Mouse (Mus musculus) CH12.LX (cell line): ENCODE measurements around the gene Ppfia2.

Source experiments
- CTCF ChIP-seq, 2 experiments: IDR thresholded peaks in 1 of 2; conservative IDR thresholded peaks in 1 of 2; 2 replicates each; pipeline ENCODE4 v1.5.1; 2011 to 2012; ENCODE audit warnings: low read depth in 2 of 2, low read length in 2 of 2, improper control_type of control experiment in 1 of 2, inconsistent platforms in 1 of 2, mild to moderate bottlenecking in 1 of 2, moderate library complexity in 1 of 2
- ELF1 ChIP-seq: IDR thresholded peaks from 2 replicates; pipeline ENCODE4 v1.6.1; 2014; ENCODE audit warnings: low read depth, mild to moderate bottlenecking, inconsistent platforms, low read length, improper control_type of control experiment
- MAX ChIP-seq: IDR thresholded peaks from 2 replicates; pipeline ENCODE4 v1.6.1; 2011; ENCODE audit warnings: low read length, improper control_type of control experiment
- MYC ChIP-seq: IDR thresholded peaks from 2 replicates; pipeline ENCODE4 v1.6.1; 2011; ENCODE audit warnings: low read depth, mild to moderate bottlenecking, improper control_type of control experiment, low read length
- POLR2A ChIP-seq: IDR thresholded peaks from 2 replicates; pipeline ENCODE4 v1.6.1; 2011; ENCODE audit warnings: low read depth, mild to moderate bottlenecking, improper control_type of control experiment, low read length
- TCF12 ChIP-seq: IDR thresholded peaks from 2 replicates; pipeline ENCODE4 v1.6.1; 2014; ENCODE audit warnings: low read depth, mild to moderate bottlenecking, inconsistent platforms, low read length, improper control_type of control experiment

DNA sequence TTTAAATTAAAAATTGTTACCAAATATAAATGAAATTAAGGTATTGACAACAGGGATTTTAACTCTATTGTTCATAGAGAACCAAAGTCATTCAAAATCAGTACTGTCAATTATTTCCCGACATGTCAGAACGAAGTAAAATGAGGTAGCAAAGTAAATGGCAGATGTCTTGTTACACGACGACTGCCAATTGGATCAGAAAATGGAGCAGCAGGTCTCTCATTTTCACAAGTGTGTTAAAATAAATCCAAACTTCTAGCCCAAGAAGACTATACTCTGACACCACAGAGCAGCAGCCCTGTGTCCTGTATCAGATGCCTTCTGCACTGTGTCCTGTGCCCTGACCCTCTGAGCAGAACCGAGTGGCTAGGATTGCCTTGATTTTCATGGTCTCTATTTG lies 454.2 kb downstream of the Ppfia2 start:
- TF ChIP-seq CTCF (conservative IDR thresholded peaks at IDR 0.05 in 1 of 2, IDR thresholded peaks at IDR 0.05 in 1 of 2; ENCODE audit: low read depth in 2 of 2, low read length in 2 of 2) (no peak), POLR2A (no peak), MAX (no peak), MYC (no peak), TCF12 (no peak), ELF1 (no peak)
